Mouse (Mus musculus): ENCODE measurements around the gene Cacna2d1.

DNA sequence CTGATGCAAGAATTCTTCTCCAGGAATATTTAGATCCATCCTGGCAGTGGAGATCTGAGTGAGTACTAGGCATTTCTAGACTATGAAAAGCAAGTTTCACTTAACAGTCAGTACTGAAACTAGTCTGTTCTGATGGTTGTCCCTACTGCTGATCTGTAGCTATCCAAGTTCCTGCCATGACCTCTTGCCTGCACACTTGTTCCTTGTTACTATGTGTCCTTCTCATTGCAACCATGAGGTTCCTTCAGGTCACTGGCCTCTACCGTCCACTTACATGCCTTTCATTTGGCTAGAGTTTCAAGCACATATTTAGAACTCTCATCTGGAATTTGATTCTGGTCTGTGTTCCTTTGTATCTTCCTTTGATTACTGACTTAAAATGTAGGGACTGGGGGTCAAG lies 37.9 kb downstream of the Cacna2d1 start:
- TF ChIP-seq CTCF (IDR thresholded peaks at IDR 0.05; ENCODE audit: low read depth, low read length): no peak
- no peak for TF ChIP-seq TAL1 (conservative IDR thresholded peaks at IDR 0.05; ENCODE audit: low read depth, low read length)
